Comparison of ENCODE assay signal across 15 mouse cellular contexts in genomic region chr2:91632316-91632715, GRCm38 (mm10). TPM values are rescaled to one million over a fixed set of nuclear protein-coding genes. Genes with fewer than 3 reads are reported as not detected.
"Had no signal": no experiment of that assay in that cellular context is flagged by ENCODE, and none has a peak within 500 bp of the region (broad histone marks: within the 10 kb centered on the region; RNA-seq: fewer than 3 reads in every experiment).

No protein-coding gene starts in this region.

- ATAC-seq: intestine, postnatal 0 days; midbrain, embryonic 13.5 days; midbrain, embryonic 16.5 days had no signal

- H3K9ac ChIP-seq: lung, embryonic 14.5 days; midbrain, embryonic 13.5 days; neural tube, embryonic 12.5 days had no signal

- H3K36me3 ChIP-seq: midbrain, embryonic 13.5 days; neural tube, embryonic 12.5 days had no signal

- H3K4me3 ChIP-seq: layer of hippocampus, adult 2 months; midbrain, embryonic 13.5 days; neural tube, embryonic 12.5 days had no signal

- DNase-seq: kidney, adult 2 months; kidney, postnatal 25 days; layer of hippocampus, adult 9-11 months; lung, embryonic 14.5 days; lung, postnatal 10 days; lung, postnatal 4 days; thymus, adult 2 months; thymus, postnatal 25 days had no signal

- H3K4me2 ChIP-seq: lung, embryonic 14.5 days; midbrain, embryonic 13.5 days; neural tube, embryonic 12.5 days had no signal

- H3K27me3 ChIP-seq: midbrain, embryonic 13.5 days; neural tube, embryonic 12.5 days had no signal

- H3K27ac ChIP-seq: kidney, postnatal 0 days; layer of hippocampus, adult 2 months; midbrain, embryonic 13.5 days; neural tube, embryonic 12.5 days had no signal

- H3K4me1 ChIP-seq: midbrain, embryonic 13.5 days; neural tube, embryonic 12.5 days had no signal

- H3K9me3 ChIP-seq: midbrain, embryonic 13.5 days; neural tube, embryonic 12.5 days had no signal

RNA-seq across cellular contexts. Expression of gene F2, which starts 3.9 kb away (rescaled TPM):
- polyA plus RNA-seq: kidney, embryonic 14.5 days; midbrain, embryonic 13.5 days had no signal
